In genomic region chr4:86916062-86916461, GRCm38 (mm10) we compare ENCODE assay signal across 16 mouse cellular contexts. TPM values are rescaled to one million over a fixed set of nuclear protein-coding genes. Genes with fewer than 3 reads are reported as not detected.
DNase-seq lines count a peak whose midpoint lies in the region; ATAC-seq and TF ChIP-seq lines count a peak whose summit lies in the region.
"Had no signal": no experiment of that assay in that cellular context is flagged by ENCODE, and none has a peak within 500 bp of the region (broad histone marks: within the 10 kb centered on the region; RNA-seq: fewer than 3 reads in every experiment).

No protein-coding gene starts in this region.

- no peak overlapping the region for H3K4me2 ChIP-seq in stomach, postnatal 0 days (replicated peaks; ENCODE audit: low read depth)
- H3K4me2 ChIP-seq: embryonic facial prominence, embryonic 12.5 days had no signal

- 58% methylated on average over 1 of the region's 1 CpGs for WGBS in stomach, postnatal 0 days

- H3K4me3 ChIP-seq in layer of hippocampus, adult 2 months = no peak overlapping the region
- no peak overlapping the region for H3K4me3 ChIP-seq in stomach, postnatal 0 days (ENCODE audit: low read depth, low read length)
- H3K4me3 ChIP-seq: embryonic facial prominence, embryonic 12.5 days; forebrain, embryonic 10.5 days had no signal

- H3K4me1 ChIP-seq in stomach, postnatal 0 days (replicated peaks; ENCODE audit: control insufficient read depth, insufficient read depth) = no peaks in the 10 kb centered on the region

- DNase-seq in layer of hippocampus, adult 2 months (ENCODE audit: low spot score in 2 of 2) = no peak
- no peak for DNase-seq in layer of hippocampus, postnatal 25 days (ENCODE audit: extremely low spot score in 1 of 2, low spot score in 1 of 2)
- peak; percentile 18 for DNase-seq in thymus, postnatal 14 days
- DNase-seq in thymus, postnatal 36 days = no peak
- no peak for DNase-seq in Patski (ENCODE audit: low read depth, low spot score)
- no peak for DNase-seq in stomach, postnatal 0 days (ENCODE audit: low spot score)
- DNase-seq in right cerebral cortex, adult 2 months (ENCODE audit: low spot score in 2 of 2) = no peak
- DNase-seq: adrenal gland, adult 2 months; cerebellum, postnatal 36 days; heart, postnatal 4 days; lung, postnatal 10 days; right cerebral cortex, adult 18-20 months had no signal

- H3K27ac ChIP-seq in layer of hippocampus, adult 2 months = no peak overlapping the region
- H3K27ac ChIP-seq in stomach, postnatal 0 days (replicated peaks) = no peak overlapping the region
- H3K27ac ChIP-seq: embryonic facial prominence, embryonic 12.5 days; forebrain, embryonic 10.5 days had no signal

- no peak for ATAC-seq in Patski
- no peak for ATAC-seq in stomach, postnatal 0 days (ENCODE audit: low FRiP score, low TSS enrichment)
- ATAC-seq: intestine, embryonic 16.5 days; midbrain, embryonic 16.5 days had no signal

- no peaks in the 10 kb centered on the region for H3K36me3 ChIP-seq in stomach, postnatal 0 days (ENCODE audit: control insufficient read depth, insufficient read depth, low read length)
- H3K36me3 ChIP-seq: embryonic facial prominence, embryonic 12.5 days; forebrain, embryonic 10.5 days had no signal

- H3K9ac ChIP-seq in stomach, postnatal 0 days (ENCODE audit: low read length) = no peak overlapping the region
- H3K9ac ChIP-seq: embryonic facial prominence, embryonic 12.5 days had no signal

- POLR2A ChIA-PET in Patski (lab: Charles Lee) = no interaction called here

- CTCF ChIA-PET in Patski (lab: Charles Lee) = no interaction called here

- no peaks in the 10 kb centered on the region for H3K27me3 ChIP-seq in Patski
- no peaks in the 10 kb centered on the region for H3K27me3 ChIP-seq in stomach, postnatal 0 days (ENCODE audit: control insufficient read depth, insufficient read depth, low read length)
- H3K27me3 ChIP-seq: embryonic facial prominence, embryonic 12.5 days had no signal

- in situ Hi-C loops in Patski (cut with MboI; ENCODE audit: low pct_unique_long_range_greater_than_20kb) = no loop called here

- TF ChIP-seq CTCF in layer of hippocampus, adult 2 months (conservative IDR thresholded peaks at IDR 0.05) = peak; percentile 62
- peak; percentile 38 for TF ChIP-seq CTCF in Patski (IDR thresholded peaks at IDR 0.05)
- peak; percentile 45 for TF ChIP-seq CTCF in stomach, postnatal 0 days (IDR thresholded peaks at IDR 0.05; ENCODE audit: low read depth)

- no peak for TF ChIP-seq EP300 in stomach, postnatal 0 days (optimal IDR thresholded peaks at IDR 0.05)

- H3K9me3 ChIP-seq in stomach, postnatal 0 days (ENCODE audit: control insufficient read depth, low read length) = no peaks in the 10 kb centered on the region
- H3K9me3 ChIP-seq: embryonic facial prominence, embryonic 12.5 days; forebrain, embryonic 10.5 days had no signal

RNA-seq across cellular contexts. Expression of gene Acer2, which starts 41.9 kb away (rescaled TPM):
- total RNA-seq in layer of hippocampus, adult 2 months (2021) = 1 to 10 TPM; 5.1 TPM
- total RNA-seq in layer of hippocampus, postnatal 25 days (2021) = 1 to 10 TPM; 3.6 to 4.3 TPM
- not detected for polyA plus RNA-seq in Patski (2021)
- 15.9 and 16.2 TPM in 2 replicates for polyA plus RNA-seq in stomach, postnatal 0 days (2015; fragmentation: Nextera tagmentation; extraction: Ambion mirVana)

RNA-seq across cellular contexts. Expression of gene Rps6, which starts 58.9 kb away (rescaled TPM):
- 100 to 1,000 TPM; 437 to 445 TPM for total RNA-seq in layer of hippocampus, adult 2 months (2021)
- 100 to 1,000 TPM; 393 to 434 TPM for total RNA-seq in layer of hippocampus, postnatal 25 days (2021)
- 305 TPM for polyA plus RNA-seq in Patski (2021)
- polyA plus RNA-seq in stomach, postnatal 0 days (2015; fragmentation: Nextera tagmentation; extraction: Ambion mirVana) = 601 and 619 TPM in 2 replicates
